8 mouse cellular contexts compared by ENCODE assay signal in the genomic region with DNA sequence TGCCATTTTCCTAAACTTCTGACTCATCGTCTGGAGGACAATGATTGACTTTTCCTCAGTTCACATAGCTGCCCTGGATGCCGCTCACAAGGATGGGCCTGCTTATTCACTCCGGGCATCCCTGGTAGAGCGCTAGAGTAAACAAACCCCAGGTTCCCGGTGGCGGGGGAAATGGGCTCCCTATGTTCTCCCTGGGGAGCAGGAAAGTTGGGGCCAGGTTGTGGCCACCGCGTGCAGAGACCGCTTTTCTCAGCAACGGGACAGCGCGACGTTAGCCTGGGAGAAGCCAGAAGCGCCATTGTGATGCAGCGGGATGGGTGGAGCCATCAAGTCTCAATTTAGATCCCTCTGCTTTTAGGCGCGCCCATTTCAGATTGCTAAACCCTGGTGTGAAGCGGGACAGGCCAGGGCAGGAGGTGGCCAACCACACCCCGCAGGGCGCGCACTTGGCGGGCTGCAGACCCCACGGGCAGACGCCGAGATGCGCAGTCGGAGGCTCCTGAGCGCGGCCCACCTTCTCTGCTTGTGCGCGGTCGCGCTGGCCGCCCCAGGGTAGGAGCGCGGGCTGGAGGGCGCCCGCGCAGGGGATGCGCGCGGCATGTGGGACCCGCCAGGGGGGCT. TPM values are rescaled to one million over a fixed set of nuclear protein-coding genes. Genes with fewer than 3 reads are reported as not detected.
DNase-seq lines count a peak whose midpoint lies in the region; ATAC-seq and TF ChIP-seq lines count a peak whose summit lies in the region.

A gene (plus strand): TSS at position 146 of the 621 bp plus-strand sequence.

- no peak within 1 kb of the TSS for H3K27ac ChIP-seq in liver, adult 2 months (replicated peaks; ENCODE audit: insufficient read depth, low read depth, low read length)
- no peak within 1 kb of the TSS for H3K27ac ChIP-seq in cortical plate, adult 2 months (ENCODE audit: insufficient read depth, low read length)
- no peak within 1 kb of the TSS for H3K27ac ChIP-seq in intestine, embryonic 16.5 days (ENCODE audit: low read length)
- H3K27ac ChIP-seq in lung, embryonic 14.5 days (ENCODE audit: low read depth) = no peak within 1 kb of the TSS
- no peak within 1 kb of the TSS for H3K27ac ChIP-seq in neural tube, embryonic 15.5 days (replicated peaks)

- H3K9ac ChIP-seq in liver, adult 2 months (ENCODE audit: low read depth, low read length) = no peak within 1 kb of the TSS
- peak within 1 kb of the TSS; percentile 59 for H3K9ac ChIP-seq in intestine, embryonic 16.5 days (ENCODE audit: low read depth, low read length)
- peak within 1 kb of the TSS; percentile 63 for H3K9ac ChIP-seq in lung, embryonic 14.5 days
- H3K9ac ChIP-seq in neural tube, embryonic 15.5 days (replicated peaks) = peak within 1 kb of the TSS; percentile 54

- H3K4me1 ChIP-seq in liver, adult 2 months (ENCODE audit: control insufficient read depth, insufficient read depth, low read length) = no peaks in the 10 kb centered on the region
- peaks cover 4% of the 10 kb centered on the region for H3K4me1 ChIP-seq in cortical plate, adult 2 months (ENCODE audit: control insufficient read depth, insufficient read depth, low read length)
- H3K4me1 ChIP-seq in intestine, embryonic 16.5 days (ENCODE audit: control insufficient read depth, insufficient read depth, low read length) = no peaks in the 10 kb centered on the region
- peaks cover 3% of the 10 kb centered on the region; the same call in 1 of the 2 replicates for H3K4me1 ChIP-seq in lung, embryonic 14.5 days (ENCODE audit: insufficient read depth)
- H3K4me1 ChIP-seq in neural tube, embryonic 15.5 days = peaks cover 11% of the 10 kb centered on the region

- 2% methylated on average over 43 of the region's 43 CpGs for WGBS in liver, adult 2 months
- WGBS in intestine, embryonic 16.5 days = under 1% methylated on average over 43 of the region's 43 CpGs
- WGBS in lung, embryonic 14.5 days = under 1% methylated on average over 43 of the region's 43 CpGs
- WGBS in neural tube, embryonic 15.5 days = under 1% methylated on average over 43 of the region's 43 CpGs

- H3K79me2 ChIP-seq in liver, adult 2 months (ENCODE audit: control insufficient read depth, insufficient read depth, low read length) = no peaks in the 10 kb centered on the region

- TF ChIP-seq CTCF in liver, adult 2 months (IDR thresholded peaks at IDR 0.05; ENCODE audit: low read depth, low read length) = no peak
- no peak for TF ChIP-seq CTCF in cortical plate, adult 2 months (IDR thresholded peaks at IDR 0.05; ENCODE audit: extremely low read depth, insufficient read depth, low read length)
- no peak for TF ChIP-seq CTCF in lung, embryonic 14.5 days (IDR thresholded peaks at IDR 0.05; ENCODE audit: low read depth)

- H3K4me3 ChIP-seq in liver, adult 2 months (ENCODE audit: insufficient read depth, low read depth, low read length) = peak within 1 kb of the TSS; percentile 19; the same call in 1 of the 2 replicates
- H3K4me3 ChIP-seq in cortical plate, adult 2 months (ENCODE audit: insufficient read depth, low read length) = peak within 1 kb of the TSS; percentile 39
- peak within 1 kb of the TSS; percentile 52 for H3K4me3 ChIP-seq in intestine, embryonic 16.5 days (ENCODE audit: low read length)
- H3K4me3 ChIP-seq in lung, embryonic 14.5 days (ENCODE audit: low read depth, low read length) = peak within 1 kb of the TSS; percentile 61
- H3K4me3 ChIP-seq in neural tube, embryonic 15.5 days (replicated peaks) = peak within 1 kb of the TSS; percentile 62

- peak within 1 kb of the TSS; percentile 75 for H3K4me2 ChIP-seq in intestine, embryonic 16.5 days (ENCODE audit: low read depth, low read length)
- peak within 1 kb of the TSS; percentile 95 for H3K4me2 ChIP-seq in lung, embryonic 14.5 days
- H3K4me2 ChIP-seq in neural tube, embryonic 15.5 days = peak within 1 kb of the TSS; percentile 99

- peaks cover 12% of the 10 kb centered on the region for H3K27me3 ChIP-seq in liver, adult 2 months (ENCODE audit: control insufficient read depth, insufficient read depth, low read length)
- H3K27me3 ChIP-seq in intestine, embryonic 16.5 days (replicated peaks; ENCODE audit: control insufficient read depth, insufficient read depth, low read length) = peaks cover 6% of the 10 kb centered on the region; the same call in 1 of the 2 replicates
- H3K27me3 ChIP-seq in lung, embryonic 14.5 days (ENCODE audit: insufficient read depth, low read length) = 0 out of 2 replicates have a peak, but pooled peaks cover 4% of the 10 kb centered on the region
- no peaks in the 10 kb centered on the region; the same call in 1 of the 2 replicates for H3K27me3 ChIP-seq in neural tube, embryonic 15.5 days (replicated peaks)

- no peaks in the 10 kb centered on the region for H3K9me3 ChIP-seq in intestine, embryonic 16.5 days (ENCODE audit: control insufficient read depth, low read length)
- H3K9me3 ChIP-seq in lung, embryonic 14.5 days (ENCODE audit: low read depth, low read length) = no peaks in the 10 kb centered on the region
- H3K9me3 ChIP-seq in neural tube, embryonic 15.5 days (replicated peaks) = no peaks in the 10 kb centered on the region

- no peaks in the 10 kb centered on the region for H3K36me3 ChIP-seq in liver, adult 2 months (ENCODE audit: control insufficient read depth, insufficient read depth, low read length)
- no peaks in the 10 kb centered on the region for H3K36me3 ChIP-seq in intestine, embryonic 16.5 days (ENCODE audit: control insufficient read depth, insufficient read depth, low read length)
- H3K36me3 ChIP-seq in lung, embryonic 14.5 days (ENCODE audit: insufficient read depth) = no peaks in the 10 kb centered on the region
- H3K36me3 ChIP-seq in neural tube, embryonic 15.5 days = no peaks in the 10 kb centered on the region

- no peak for DNase-seq in liver, adult 2 months (ENCODE audit: extremely low read depth, low read depth, low spot score)
- DNase-seq in liver = no peak
- DNase-seq in lung, embryonic 14.5 days = peak; percentile 71
- no peak for DNase-seq in spleen, postnatal 14 days (ENCODE audit: low spot score in 2 of 2)

- peak; percentile 81 for ATAC-seq in granulocyte monocyte progenitor cell, adult 5-6 weeks (replicated peaks; ENCODE audit: poor library complexity, severe bottlenecking)
- peak; percentile 68 for ATAC-seq in intestine, embryonic 16.5 days
- peak; percentile 76 for ATAC-seq in lung, embryonic 14.5 days (ENCODE audit: insufficient read depth)
- ATAC-seq in neural tube, embryonic 15.5 days (ENCODE audit: low FRiP score) = peak; percentile 80

- TF ChIP-seq POLR2A in liver, adult 2 months (IDR thresholded peaks at IDR 0.05; ENCODE audit: extremely low read depth, insufficient read depth, low read length) = no peak
- no peak for TF ChIP-seq POLR2A in cortical plate, adult 2 months (IDR thresholded peaks at IDR 0.05; ENCODE audit: extremely low read depth, insufficient read depth, low read length)

RNA-seq across cellular contexts. Expression of the gene that starts here (rescaled TPM):
- total RNA-seq in liver, adult 2 months (2014; rRNA removed) = not detected in 2 replicates
- polyA plus RNA-seq in liver, adult 2 months (2012; rRNA removed) = not detected in 2 replicates
- polyA plus RNA-seq in cortical plate, adult 2 months (2012; rRNA removed) = 0.31 and 0.53 TPM in 2 replicates
- not detected in 2 replicates for total RNA-seq in granulocyte monocyte progenitor cell, adult 5-6 weeks (2014; fragmentation: Nextera tagmentation)
- total RNA-seq in granulocyte monocyte progenitor cell, adult 5-6 weeks (2017) = not detected in 2 replicates
- polyA plus RNA-seq in intestine, embryonic 16.5 days (2015; fragmentation: Nextera tagmentation; extraction: Ambion mirVana) = 4.1 and 4.9 TPM in 2 replicates
- 14.2 and 14.4 TPM in 2 replicates for polyA plus RNA-seq in lung, embryonic 14.5 days (2014; fragmentation: Nextera tagmentation; extraction: Ambion mirVana)
- 1.2 and 3.0 TPM in 2 replicates for polyA plus RNA-seq in neural tube, embryonic 15.5 days (2015; fragmentation: Nextera tagmentation; extraction: Ambion mirVana)

Comparison
In these comparisons a context has a peak if more than half of its experiments do, and no peak if none do; other contexts are left out.
1. Peak in ATAC-seq in granulocyte monocyte progenitor cell, adult 5-6 weeks; RNA of the gene not detected or under 1 TPM.